Mouse (Mus musculus): ENCODE measurements around the gene Cd93. TPM values are rescaled to one million over a fixed set of nuclear protein-coding genes. Genes with fewer than 3 reads are reported as not detected.
A peak's percentile ranks its signal among the peaks of the same experiment; 100 is the strongest.

Gene Cd93
- 17.0 and 17.5 TPM in 2 replicates for polyA plus RNA-seq (2015; fragmentation: Nextera tagmentation; extraction: Ambion mirVana)

DNA sequence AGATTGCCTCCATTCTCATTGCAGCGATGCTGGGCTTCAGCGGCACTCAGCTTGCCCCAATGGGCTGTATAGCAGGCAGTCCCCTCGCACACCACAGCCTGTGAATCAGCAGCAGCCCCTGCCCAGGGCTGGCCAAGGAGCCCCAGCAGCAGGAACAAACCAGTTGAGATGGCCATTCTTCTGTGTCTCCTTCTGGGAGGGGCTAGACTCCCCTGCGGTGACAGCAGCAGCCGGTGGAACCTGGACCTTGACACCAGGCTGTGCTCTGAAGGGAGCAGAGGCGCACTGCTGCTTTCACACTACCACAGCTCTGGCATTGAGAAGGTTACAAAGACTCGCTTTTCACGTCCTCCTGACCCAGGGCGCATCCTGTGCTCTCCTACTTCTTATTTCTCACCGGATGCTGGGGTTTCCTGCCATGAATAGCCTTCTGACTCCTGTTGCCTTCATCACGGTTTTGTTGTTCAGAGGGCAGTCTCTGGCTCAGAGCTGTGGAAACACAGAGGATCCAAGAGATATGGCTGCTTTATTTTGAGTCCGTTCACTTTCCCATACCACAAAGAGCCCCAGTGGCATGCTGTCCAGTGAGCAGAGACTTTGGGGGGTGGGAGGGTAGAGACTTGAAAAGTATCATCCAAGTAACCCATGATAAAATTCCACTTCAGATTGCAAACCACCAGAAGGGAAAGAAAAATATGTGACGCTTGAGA lies at the start of gene Cd93:
Gene Cd93 (minus strand): TSS at position 315 of the 710 bp plus-strand sequence.
- peak within 1 kb of the TSS; percentile 31 for H3K4me2 ChIP-seq (ENCODE audit: low read length)
- H3K4me3 ChIP-seq (replicated peaks; ENCODE audit: low read depth, low read length): peak within 1 kb of the TSS; percentile 29
- no peaks in the 10 kb centered on the region for H3K27me3 ChIP-seq (ENCODE audit: insufficient read depth, low read length)
- DNase-seq (ENCODE audit: low spot score): peak; percentile 62
- H3K27ac ChIP-seq: peak within 1 kb of the TSS; percentile 80
- TF ChIP-seq CTCF (IDR thresholded peaks at IDR 0.05; ENCODE audit: low read depth): no peak
- no peaks in the 10 kb centered on the region for H3K36me3 ChIP-seq (ENCODE audit: insufficient read depth, low read length)
- no peaks in the 10 kb centered on the region for H3K9me3 ChIP-seq (replicated peaks; ENCODE audit: low read length)
- peak within 1 kb of the TSS; percentile 61 for H3K9ac ChIP-seq (ENCODE audit: low read depth, low read length)
- ATAC-seq (replicated peaks; ENCODE audit: low FRiP score, low read depth): peak; percentile 81
- WGBS: 33% methylated on average over 13 of the region's 13 CpGs
- H3K4me1 ChIP-seq (replicated peaks; ENCODE audit: insufficient read depth, low read length): 0 out of 2 replicates have a peak, but pooled peaks cover 3% of the 10 kb centered on the region

- DNase-seq (ENCODE audit: low spot score) (no peak), ATAC-seq (replicated peaks; ENCODE audit: low FRiP score, low read depth) (no peak)
- no peak overlapping the region for H3K9ac ChIP-seq (ENCODE audit: low read depth, low read length)
- H3K4me2 ChIP-seq (ENCODE audit: low read length): no peak overlapping the region
- no peaks in the 10 kb centered on the region for H3K9me3 ChIP-seq (replicated peaks; ENCODE audit: low read length)
- H3K4me1 ChIP-seq (replicated peaks; ENCODE audit: insufficient read depth, low read length): no peaks in the 10 kb centered on the region
- no peak overlapping the region for H3K4me3 ChIP-seq (replicated peaks; ENCODE audit: low read depth, low read length)
- no peak for TF ChIP-seq CTCF (IDR thresholded peaks at IDR 0.05; ENCODE audit: low read depth)
- WGBS: 49% methylated on average over 4 of the region's 4 CpGs
- H3K27me3 ChIP-seq (ENCODE audit: insufficient read depth, low read length): no peaks in the 10 kb centered on the region
- no peak overlapping the region for H3K27ac ChIP-seq
- no peaks in the 10 kb centered on the region for H3K36me3 ChIP-seq (ENCODE audit: insufficient read depth, low read length)
These were observed 48.7 kb upstream of the Cd93 start for GRCm38 (mm10) chr2:148492108-148492507.

DNA sequence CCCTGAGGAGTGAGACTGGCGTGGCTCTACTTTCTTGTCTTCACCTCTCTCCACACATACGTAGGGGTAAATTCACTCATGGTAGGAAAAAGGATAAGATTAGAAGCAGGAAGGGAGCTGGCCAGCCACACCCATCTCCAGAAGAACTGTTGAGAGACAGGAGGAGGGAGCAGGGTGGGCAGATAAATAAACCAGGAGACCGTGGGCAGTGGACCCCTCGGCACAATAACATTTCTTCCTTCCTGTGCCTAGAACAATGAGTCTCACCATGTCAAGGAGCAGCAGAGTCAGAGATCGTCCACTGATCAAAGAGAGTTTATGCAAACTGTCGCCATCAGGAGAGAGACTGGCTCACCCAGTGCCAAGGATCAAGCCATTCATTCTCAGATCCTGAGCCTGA lies 46.8 kb upstream of the Cd93 start:
- no peak overlapping the region for H3K27ac ChIP-seq
- DNase-seq (ENCODE audit: low spot score): peak; percentile 27
- no peak for ATAC-seq (replicated peaks; ENCODE audit: low FRiP score, low read depth)

DNA sequence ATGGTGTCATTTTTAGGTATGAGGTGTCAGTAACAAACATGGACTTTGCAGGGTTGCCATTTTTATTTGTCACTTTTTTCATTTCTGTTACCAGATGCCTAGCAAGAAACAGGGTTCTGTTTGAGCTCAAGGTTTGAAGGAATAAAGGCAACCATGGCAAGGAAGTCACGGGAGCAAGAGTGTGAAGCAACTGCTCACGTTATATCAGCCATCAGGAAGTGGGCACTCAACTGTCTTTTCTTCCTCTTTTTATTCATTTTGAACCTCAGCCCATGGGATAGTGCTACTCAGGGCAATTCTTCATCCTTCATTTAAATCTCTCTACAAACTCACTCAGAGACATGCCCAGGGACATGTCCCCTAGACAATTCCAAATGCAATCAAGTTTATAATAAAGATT lies 45.5 kb upstream of the Cd93 start:
- H3K9me3 ChIP-seq (replicated peaks; ENCODE audit: low read length): no peaks in the 10 kb centered on the region
- WGBS: 83% methylated on average over 2 of the region's 2 CpGs
- no peaks in the 10 kb centered on the region for H3K4me1 ChIP-seq (replicated peaks; ENCODE audit: insufficient read depth, low read length)
- H3K4me3 ChIP-seq (replicated peaks; ENCODE audit: low read depth, low read length): no peak overlapping the region
- ATAC-seq (replicated peaks; ENCODE audit: low FRiP score, low read depth) (no peak), DNase-seq (ENCODE audit: low spot score) (no peak)
- H3K9ac ChIP-seq (ENCODE audit: low read depth, low read length): no peak overlapping the region
- TF ChIP-seq CTCF (IDR thresholded peaks at IDR 0.05; ENCODE audit: low read depth): no peak
- no peaks in the 10 kb centered on the region for H3K36me3 ChIP-seq (ENCODE audit: insufficient read depth, low read length)
- H3K4me2 ChIP-seq (ENCODE audit: low read length): no peak overlapping the region
- no peaks in the 10 kb centered on the region for H3K27me3 ChIP-seq (ENCODE audit: insufficient read depth, low read length)
- H3K27ac ChIP-seq: no peak overlapping the region

More for the DNA sequence above, 46.8 kb upstream of the Cd93 start:
- Histone ChIP-seq H3K4me3 (replicated peaks; ENCODE audit: low read depth, low read length) (no peak overlapping the region), H3K4me2 (ENCODE audit: low read length) (no peak overlapping the region), H3K4me1 (replicated peaks; ENCODE audit: insufficient read depth, low read length) (no peaks in the 10 kb centered on the region), H3K9ac (ENCODE audit: low read depth, low read length) (no peak overlapping the region), H3K27me3 (ENCODE audit: insufficient read depth, low read length) (no peaks in the 10 kb centered on the region), H3K9me3 (replicated peaks; ENCODE audit: low read length) (no peaks in the 10 kb centered on the region), H3K36me3 (ENCODE audit: insufficient read depth, low read length) (no peaks in the 10 kb centered on the region)
- no peak for TF ChIP-seq CTCF (IDR thresholded peaks at IDR 0.05; ENCODE audit: low read depth)
- WGBS: 32% methylated on average over 6 of the region's 6 CpGs

DNA sequence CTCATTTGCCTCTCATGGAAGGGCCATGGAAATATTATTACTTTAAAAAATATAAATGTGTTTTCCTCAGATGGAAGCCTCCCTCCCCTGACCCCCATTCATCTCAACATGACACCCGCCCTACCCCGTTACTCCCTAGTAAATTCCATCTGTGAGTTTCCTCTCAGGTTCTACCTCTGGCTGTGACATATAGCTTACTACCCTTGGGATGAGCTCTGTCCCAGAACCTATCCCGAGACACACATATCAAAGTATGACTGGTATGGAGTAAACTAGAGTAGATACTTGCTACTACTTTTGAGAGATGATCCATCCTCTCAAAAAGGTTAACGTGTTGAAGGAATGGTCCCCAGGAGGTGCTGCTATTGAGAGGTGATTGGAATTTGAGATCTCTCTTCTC lies 42.2 kb upstream of the Cd93 start:
- no peak for ATAC-seq (replicated peaks; ENCODE audit: low FRiP score, low read depth)
- TF ChIP-seq CTCF (IDR thresholded peaks at IDR 0.05; ENCODE audit: low read depth): no peak

GRCm38 (mm10) chr2:148480376-148480775 lies 37.0 kb upstream of the Cd93 start:
- no peaks in the 10 kb centered on the region for H3K27me3 ChIP-seq (ENCODE audit: insufficient read depth, low read length)
- H3K36me3 ChIP-seq (ENCODE audit: insufficient read depth, low read length): no peaks in the 10 kb centered on the region
- ATAC-seq (replicated peaks; ENCODE audit: low FRiP score, low read depth): no peak
- H3K4me1 ChIP-seq (replicated peaks; ENCODE audit: insufficient read depth, low read length): no peaks in the 10 kb centered on the region
- H3K27ac ChIP-seq: no peak overlapping the region
- no peak overlapping the region for H3K4me3 ChIP-seq (replicated peaks; ENCODE audit: low read depth, low read length)
- WGBS: 84% methylated on average over 8 of the region's 8 CpGs
- no peak overlapping the region for H3K9ac ChIP-seq (ENCODE audit: low read depth, low read length)
- TF ChIP-seq CTCF (IDR thresholded peaks at IDR 0.05; ENCODE audit: low read depth): no peak
- no peak for DNase-seq (ENCODE audit: low spot score)
- H3K4me2 ChIP-seq (ENCODE audit: low read length): no peak overlapping the region
- no peaks in the 10 kb centered on the region for H3K9me3 ChIP-seq (replicated peaks; ENCODE audit: low read length)

More for the DNA sequence above, 42.2 kb upstream of the Cd93 start:
- no peaks in the 10 kb centered on the region for H3K36me3 ChIP-seq (ENCODE audit: insufficient read depth, low read length)
- no peak overlapping the region for H3K27ac ChIP-seq
- no peak overlapping the region for H3K4me2 ChIP-seq (ENCODE audit: low read length)
- H3K27me3 ChIP-seq (ENCODE audit: insufficient read depth, low read length): no peaks in the 10 kb centered on the region
- H3K9ac ChIP-seq (ENCODE audit: low read depth, low read length): no peak overlapping the region
- WGBS: 77% methylated on average over 4 of the region's 4 CpGs
- no peak overlapping the region for H3K4me3 ChIP-seq (replicated peaks; ENCODE audit: low read depth, low read length)
- no peaks in the 10 kb centered on the region for H3K9me3 ChIP-seq (replicated peaks; ENCODE audit: low read length)
- DNase-seq (ENCODE audit: low spot score): no peak
- H3K4me1 ChIP-seq (replicated peaks; ENCODE audit: insufficient read depth, low read length): no peaks in the 10 kb centered on the region
